Mouse (Mus musculus): Measurements from ENCODE around the gene Pdf. TPM values are rescaled to one million over a fixed set of nuclear protein-coding genes. Genes with fewer than 3 reads are reported as not detected.
"Not testable (repeated sequence)": the region's sequence is repeated elsewhere in the genome, so short reads cannot be mapped to it uniquely, and the experiment has no call there.

Pdf gene
- polyA plus RNA-seq, 1 experiment from 2014 or later: 45.7 TPM

- not testable (repeated sequence) for H3K9ac ChIP-seq (ENCODE audit: low read length); H3K4me3 ChIP-seq (ENCODE audit: low read depth, low read length); H3K9me3 ChIP-seq (ENCODE audit: control insufficient read depth, low read length); DNase-seq (ENCODE audit: low spot score); H3K27ac ChIP-seq (ENCODE audit: low read depth); ATAC-seq (replicated peaks; ENCODE audit: low FRiP score, low TSS enrichment, low read depth); H3K27me3 ChIP-seq (replicated peaks; ENCODE audit: control insufficient read depth, insufficient read depth, low read length); H3K4me2 ChIP-seq (ENCODE audit: low read length); H3K4me1 ChIP-seq (replicated peaks; ENCODE audit: control insufficient read depth, insufficient read depth, low read length)
- 86% methylated on average over 4 of the region's 4 CpGs for WGBS
- peaks cover 36% of the 10 kb centered on the region for H3K36me3 ChIP-seq (ENCODE audit: control insufficient read depth, insufficient read depth, low read length)
These were observed 52.1 kb downstream of the Pdf start for GRCm38 (mm10) chr8:106996339-106996738.

Small RNA genes within 50 kb of the gene (microRNA-seq; reads per million reads assigned to microRNA genes)
- 2.6 reads per million, percentile 27 among the genes with 10 or more reads in this experiment for gene Mir7075

Other genes starting within 250 kb of the Pdf start
- gene Has3, start 178.4 kb downstream of the Pdf start, polyA plus RNA-seq (2014; fragmentation: Nextera tagmentation; extraction: Ambion mirVana): 0.14 and 0.19 TPM in 2 replicates
- 79.6 and 85.4 TPM in 2 replicates for gene Utp4, start 155.0 kb downstream of the Pdf start, polyA plus RNA-seq (2014; fragmentation: Nextera tagmentation; extraction: Ambion mirVana)
- gene Sntb2, start 112.9 kb downstream of the Pdf start, polyA plus RNA-seq (2014; fragmentation: Nextera tagmentation; extraction: Ambion mirVana): 15.1 TPM in 2 replicates
- 64.2 and 68.3 TPM in 2 replicates for gene Vps4a, start 17.4 kb downstream of the Pdf start, polyA plus RNA-seq (2014; fragmentation: Nextera tagmentation; extraction: Ambion mirVana)
- 37.9 and 38.7 TPM in 2 replicates for gene Cog8, start 8.1 kb upstream of the Pdf start, polyA plus RNA-seq (2014; fragmentation: Nextera tagmentation; extraction: Ambion mirVana)
- gene Nip7, start 8.3 kb upstream of the Pdf start, polyA plus RNA-seq (2014; fragmentation: Nextera tagmentation; extraction: Ambion mirVana): 102 and 107 TPM in 2 replicates
- gene Tmed6, start 17.0 kb upstream of the Pdf start, polyA plus RNA-seq (2014; fragmentation: Nextera tagmentation; extraction: Ambion mirVana): 9.3 and 21.3 TPM in 2 replicates
- 14.2 and 14.9 TPM in 2 replicates for gene Terf2, start 47.9 kb upstream of the Pdf start, polyA plus RNA-seq (2014; fragmentation: Nextera tagmentation; extraction: Ambion mirVana)
- gene Cyb5b, start 102.0 kb upstream of the Pdf start, polyA plus RNA-seq (2014; fragmentation: Nextera tagmentation; extraction: Ambion mirVana): 128 and 134 TPM in 2 replicates
- 12.3 and 14.7 TPM in 2 replicates for gene Nfat5, start 244.9 kb upstream of the Pdf start, polyA plus RNA-seq (2014; fragmentation: Nextera tagmentation; extraction: Ambion mirVana)